Mouse (Mus musculus) embryonic fibroblast, embryonic 13.5 days (primary cell): Measurements from ENCODE around the gene Cnot9.

Experiments used
- CTCF ChIP-seq: IDR thresholded peaks from 2 replicates; pipeline ENCODE4 v1.5.1; 2011; ENCODE audit warnings: mild to moderate bottlenecking, control low read depth, low read length, moderate library complexity, borderline replicate concordance; ENCODE audit not compliant: insufficient read depth
- POLR2A ChIP-seq: IDR thresholded peaks from 2 replicates; pipeline ENCODE4 v1.6.1; 2011; ENCODE audit warnings: low read depth, mild to moderate bottlenecking, control low read depth, low read length, moderate library complexity

DNA sequence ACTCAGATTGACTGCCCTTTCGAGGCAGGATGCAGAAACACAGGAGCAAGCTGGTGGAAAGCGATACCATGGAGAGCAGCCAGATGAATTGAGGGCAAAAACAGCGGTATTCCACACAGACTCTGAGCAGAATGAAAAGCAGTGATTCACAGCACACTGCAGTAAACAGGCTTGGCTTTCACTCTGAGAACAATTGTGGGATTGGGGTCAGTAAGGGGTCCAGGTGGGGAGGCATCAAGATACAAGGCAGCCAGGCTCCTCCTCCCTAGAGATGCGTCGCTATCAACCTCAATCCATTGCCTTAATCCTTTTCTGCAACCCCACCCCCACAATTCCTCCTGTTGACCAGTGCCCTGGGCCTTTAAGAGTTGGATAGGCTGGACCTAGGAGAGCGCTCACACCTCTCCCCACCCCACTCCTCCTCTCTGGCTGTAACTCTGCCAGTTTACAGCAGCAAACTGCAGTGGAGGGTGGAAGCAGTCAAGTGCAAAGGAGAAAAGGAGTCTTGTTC lies 36.6 kb downstream of the Cnot9 start, which contains the start of gene Plcd4:
- TF ChIP-seq POLR2A = no peak
- no peak for TF ChIP-seq CTCF
